Mouse (Mus musculus) bone marrow, adult 2 months (tissue): ENCODE data around the gene Gm21964.

Experiments used
- CTCF ChIP-seq: fragments of 200-500 bp; IDR thresholded peaks from 2 replicates; pipeline ENCODE4 v1.5.1; 2011; ENCODE audit warnings: low read length, control low read depth; ENCODE audit not compliant: control insufficient read depth, insufficient read depth
- POLR2A ChIP-seq: fragments of 200-500 bp; IDR thresholded peaks from 2 replicates; pipeline ENCODE4 v1.6.1; 2011; ENCODE audit warnings: low read depth, mild to moderate bottlenecking, control low read depth, low read length, borderline replicate concordance; ENCODE audit not compliant: control insufficient read depth

GRCm38 (mm10) chr8:110140770-110141169, 39.8 kb downstream of the Gm21964 start:
- TF ChIP-seq POLR2A (no peak), CTCF (no peak)
